Mouse (Mus musculus) midbrain, embryonic 15.5 days (tissue): ENCODE measurements around the gene Alg1. TPM values are rescaled to one million over a fixed set of nuclear protein-coding genes. Genes with fewer than 3 reads are reported as not detected.

Experiments
- ATAC-seq: fragments of 200-750 bp; cut with Nextera tagmentation; replicated peaks from 2 replicates; pipeline ENCODE4 v1.8.0; 2017; ENCODE audit warnings: moderate TSS enrichment
- H3K27ac ChIP-seq: fragments of 300-500 bp; sonication (generic); 2 replicates; pipeline ENCODE4 v1.5.1; 2015; ENCODE audit warnings: mild to moderate bottlenecking, inconsistent platforms
- H3K27me3 ChIP-seq: fragments of 300-500 bp; sonication (generic); replicated peaks from 2 replicates; pipeline ENCODE4 v1.6.1; 2015; ENCODE audit warnings: inconsistent platforms
- H3K36me3 ChIP-seq: fragments of 300-500 bp; sonication (generic); replicated peaks from 2 replicates; pipeline ENCODE4 v1.6.1; 2015; ENCODE audit warnings: inconsistent platforms
- H3K4me1 ChIP-seq: fragments of 300-500 bp; sonication (generic); 2 replicates; pipeline ENCODE4 v1.6.1; 2015; ENCODE audit warnings: inconsistent platforms
- H3K4me2 ChIP-seq: fragments of 300-500 bp; sonication (generic); 2 replicates; pipeline ENCODE4 v1.6.1; 2015; ENCODE audit warnings: inconsistent platforms, mild to moderate bottlenecking, moderate library complexity
- H3K4me3 ChIP-seq: fragments of 300-500 bp; sonication (generic); 2 replicates; pipeline ENCODE4 v1.5.1; 2015; ENCODE audit warnings: mild to moderate bottlenecking, inconsistent platforms
- H3K9ac ChIP-seq: fragments of 300-500 bp; sonication (generic); 2 replicates; pipeline ENCODE4 v1.6.1; 2015; ENCODE audit warnings: mild to moderate bottlenecking, inconsistent platforms
- H3K9me3 ChIP-seq: fragments of 300-500 bp; sonication (generic); 2 replicates; pipeline ENCODE4 v1.6.1; 2016; ENCODE audit warnings: inconsistent platforms
- WGBS: fragments of 180-500 bp; shearing (Covaris S2); methylation state at CpG from one replicate; pipeline ENCODE4 v1.1.7; 2015; ENCODE audit warnings: mixed read lengths; 5-methylcytosine and 5-hydroxymethylcytosine counted together
- polyA plus RNA-seq: library from polyadenylated mRNA; unstranded; fragments of >200 nt; fragmentation: Nextera tagmentation; extraction: Ambion mirVana; gene quantifications from 2 replicates; pipeline ENCODE4 v1.2.1, GENCODE M21; 2015

The Alg1 gene
- polyA plus RNA-seq = 44.5 and 44.8 TPM in 2 replicates

DNA sequence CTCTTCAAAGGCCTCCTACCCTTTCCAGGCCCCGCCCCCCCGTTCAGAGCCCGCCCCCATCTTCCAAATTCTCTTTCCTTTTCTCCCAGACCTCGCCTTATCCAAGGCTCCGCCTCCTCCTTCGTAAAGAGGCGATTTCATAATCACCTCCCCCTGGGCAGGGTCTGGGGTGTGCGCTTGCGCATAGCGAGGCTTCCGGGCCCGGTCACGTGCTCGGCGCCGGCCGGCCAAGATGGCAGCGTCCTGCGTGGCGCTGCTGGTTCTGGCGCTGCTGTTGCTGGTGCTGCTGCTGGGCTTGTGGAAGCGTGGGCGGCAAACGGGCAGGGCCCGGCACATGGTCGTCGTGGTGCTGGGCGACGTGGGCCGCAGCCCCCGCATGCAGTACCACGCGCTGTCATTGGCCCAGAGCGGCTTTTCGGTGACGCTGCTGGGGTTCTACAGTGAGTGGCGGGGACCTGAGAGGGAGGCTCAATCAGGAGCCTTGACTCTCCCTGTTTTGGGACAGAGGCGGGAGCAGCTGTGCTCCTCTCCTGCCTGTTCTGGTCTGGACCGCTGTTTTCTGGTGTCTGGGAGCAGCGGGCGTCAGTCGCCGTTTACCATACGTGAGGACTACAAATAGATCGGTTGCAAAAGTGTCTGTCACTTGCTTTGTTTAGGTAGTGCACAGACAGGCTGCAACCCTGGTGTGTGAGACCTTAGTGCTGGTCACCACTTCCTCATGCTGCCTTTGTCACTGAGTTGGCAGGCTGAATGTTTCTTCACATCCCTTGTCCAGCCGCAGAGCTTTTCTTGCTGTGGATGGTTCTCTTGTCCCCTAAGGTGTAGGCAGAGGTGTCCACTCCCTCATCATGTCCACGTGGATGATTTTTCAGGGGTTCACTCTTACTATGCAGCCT lies at the start of gene Alg1:
Gene Alg1, plus strand, starts transcription at position 204 of the 896 bp plus-strand sequence.
- peak within 1 kb of the TSS; percentile 67 for H3K4me3 ChIP-seq
- peaks cover 10% of the 10 kb centered on the region for H3K4me1 ChIP-seq
- H3K9ac ChIP-seq = peak within 1 kb of the TSS; percentile 68
- peak within 1 kb of the TSS; percentile 70 for H3K4me2 ChIP-seq
- no peaks in the 10 kb centered on the region for H3K9me3 ChIP-seq
- peak; percentile 97 for ATAC-seq
- H3K36me3 ChIP-seq = no peaks in the 10 kb centered on the region
- 3% methylated on average over 47 of the region's 47 CpGs for WGBS
- peak within 1 kb of the TSS; percentile 70 for H3K27ac ChIP-seq
- peaks cover 3% of the 10 kb centered on the region; the same call in 1 of the 2 replicates for H3K27me3 ChIP-seq

DNA sequence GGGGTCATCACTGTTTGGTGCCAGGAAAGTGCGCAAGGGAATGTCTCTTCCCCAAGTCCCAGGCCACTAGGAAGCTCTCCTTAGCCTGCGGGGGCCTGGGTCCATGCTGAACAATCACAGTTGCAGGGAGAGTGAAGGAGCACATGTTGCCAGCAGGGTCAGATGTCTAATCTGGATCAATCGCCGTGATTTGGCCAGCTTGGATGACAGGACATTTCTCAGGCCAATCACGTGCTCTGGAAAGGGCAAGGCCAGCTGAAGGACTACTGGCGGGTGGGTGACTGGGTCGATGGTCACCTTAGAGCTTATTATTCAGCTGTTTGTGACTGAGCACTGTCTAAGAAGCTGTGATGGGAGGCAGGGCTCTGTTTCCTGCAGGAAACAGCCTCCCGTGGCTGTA lies 49.3 kb upstream of the Alg1 start:
- H3K4me2 ChIP-seq = no peak overlapping the region
- H3K9me3 ChIP-seq = no peaks in the 10 kb centered on the region
- 70% methylated on average over 8 of the region's 8 CpGs for WGBS
- no peak overlapping the region for H3K9ac ChIP-seq
- no peaks in the 10 kb centered on the region for H3K4me1 ChIP-seq
- no peak overlapping the region for H3K27ac ChIP-seq
- H3K27me3 ChIP-seq = no peaks in the 10 kb centered on the region
- H3K36me3 ChIP-seq = no peaks in the 10 kb centered on the region
- no peak overlapping the region for H3K4me3 ChIP-seq
- no peak for ATAC-seq

DNA sequence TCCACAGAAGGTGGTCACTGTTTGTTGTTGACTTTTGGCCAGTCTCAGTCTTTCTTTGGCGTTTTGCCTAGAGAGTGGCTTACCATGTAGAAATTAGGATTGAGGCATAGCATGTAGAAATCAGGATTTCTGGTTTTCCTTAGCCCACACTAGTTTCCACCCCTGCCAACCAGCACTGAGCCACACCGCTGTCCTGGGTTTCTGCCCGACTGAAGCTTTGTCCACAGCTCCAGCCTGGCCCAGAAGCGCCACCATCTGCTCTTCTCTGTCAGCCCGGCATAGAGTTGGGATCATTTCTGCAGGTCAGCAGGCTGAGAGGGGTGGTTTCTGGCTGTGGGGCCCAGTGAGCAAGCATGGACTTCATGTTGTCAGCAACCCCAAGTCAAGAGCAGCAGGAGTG lies 48.5 kb upstream of the Alg1 start:
- 83% methylated on average over 5 of the region's 5 CpGs for WGBS
- Histone ChIP-seq H3K27me3 (no peaks in the 10 kb centered on the region), H3K36me3 (no peaks in the 10 kb centered on the region), H3K27ac (no peak overlapping the region), H3K9ac (no peak overlapping the region), H3K4me1 (no peaks in the 10 kb centered on the region), H3K4me3 (no peak overlapping the region), H3K4me2 (no peak overlapping the region), H3K9me3 (no peaks in the 10 kb centered on the region)
- ATAC-seq = no peak

DNA sequence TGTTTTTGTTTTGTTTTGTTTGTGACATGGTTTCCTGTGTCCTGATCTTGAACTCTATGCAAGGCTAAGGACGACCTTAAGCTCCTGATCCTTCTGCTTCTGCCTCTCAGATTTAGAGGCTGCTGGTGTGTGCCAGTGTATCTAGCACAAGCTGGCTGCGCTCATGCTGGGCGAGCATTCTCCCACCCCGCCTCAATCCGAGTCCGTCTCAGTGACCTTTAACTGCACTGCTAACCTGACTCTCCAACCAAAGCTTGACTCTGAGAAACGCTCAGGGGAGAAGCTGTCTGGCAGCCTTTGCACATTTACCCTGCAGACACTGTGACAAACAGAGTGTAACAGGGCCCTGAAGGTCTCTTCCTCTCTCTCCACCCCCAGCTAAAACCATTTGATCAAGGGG lies 47.7 kb upstream of the Alg1 start:
- H3K4me1 ChIP-seq = no peaks in the 10 kb centered on the region
- no peak overlapping the region for H3K9ac ChIP-seq
- no peak overlapping the region for H3K4me3 ChIP-seq
- ATAC-seq = no peak
- H3K4me2 ChIP-seq = no peak overlapping the region
- H3K9me3 ChIP-seq = no peaks in the 10 kb centered on the region
- WGBS = 68% methylated on average over 7 of the region's 7 CpGs
- no peaks in the 10 kb centered on the region for H3K27me3 ChIP-seq
- no peak overlapping the region for H3K27ac ChIP-seq
- no peaks in the 10 kb centered on the region for H3K36me3 ChIP-seq

DNA sequence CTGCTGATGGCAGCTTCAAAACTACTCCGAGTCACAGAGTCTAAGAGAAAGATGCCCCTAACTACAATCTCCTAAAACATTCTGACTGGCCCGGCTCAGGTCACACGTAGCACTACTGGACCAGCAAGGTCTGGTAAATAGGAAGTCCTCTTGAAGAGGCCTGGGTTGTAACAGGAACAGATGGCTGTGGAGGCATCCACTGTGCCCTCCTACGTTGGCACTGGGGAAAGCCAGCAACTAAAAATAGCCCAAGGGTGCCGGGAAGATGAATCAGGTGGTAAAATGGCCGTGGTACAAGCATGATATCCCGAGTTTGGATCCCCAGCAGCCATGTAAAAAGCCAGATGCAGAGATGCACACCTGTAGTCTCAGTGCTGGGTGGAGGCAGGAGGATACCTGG lies 47.2 kb upstream of the Alg1 start:
- no peaks in the 10 kb centered on the region for H3K27me3 ChIP-seq
- H3K4me2 ChIP-seq = no peak overlapping the region
- no peak overlapping the region for H3K27ac ChIP-seq
- no peaks in the 10 kb centered on the region for H3K4me1 ChIP-seq
- no peaks in the 10 kb centered on the region for H3K36me3 ChIP-seq
- H3K9me3 ChIP-seq = no peaks in the 10 kb centered on the region
- WGBS = 76% methylated on average over 7 of the region's 7 CpGs
- no peak overlapping the region for H3K4me3 ChIP-seq
- no peak overlapping the region for H3K9ac ChIP-seq
- no peak for ATAC-seq

DNA sequence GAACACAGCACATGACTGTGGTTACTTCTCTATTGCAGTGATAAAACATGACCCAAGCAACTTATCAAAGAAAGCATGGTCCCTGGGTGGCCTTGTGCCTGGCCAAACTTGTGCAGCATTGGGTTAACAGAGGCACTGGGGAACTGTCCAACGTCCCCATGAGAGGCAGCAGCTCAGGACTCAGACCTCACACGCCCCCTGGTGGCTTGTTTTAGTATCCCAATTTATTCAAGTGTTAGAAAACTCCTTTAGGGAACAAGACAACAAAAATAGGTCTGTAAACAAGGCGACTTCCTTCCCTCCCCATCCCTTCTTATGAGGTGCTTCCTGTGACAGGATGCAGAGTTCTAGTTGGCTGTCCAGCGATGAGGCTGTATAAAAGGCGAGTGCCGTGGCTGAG lies 38.3 kb upstream of the Alg1 start:
- WGBS = 34% methylated on average over 6 of the region's 6 CpGs
- Histone ChIP-seq H3K27me3 (no peaks in the 10 kb centered on the region), H3K4me3 (no peak overlapping the region), H3K4me1 (no peaks in the 10 kb centered on the region), H3K4me2 (no peak overlapping the region), H3K9ac (no peak overlapping the region), H3K36me3 (no peaks in the 10 kb centered on the region), H3K27ac (no peak overlapping the region), H3K9me3 (no peaks in the 10 kb centered on the region)
- ATAC-seq = no peak

DNA sequence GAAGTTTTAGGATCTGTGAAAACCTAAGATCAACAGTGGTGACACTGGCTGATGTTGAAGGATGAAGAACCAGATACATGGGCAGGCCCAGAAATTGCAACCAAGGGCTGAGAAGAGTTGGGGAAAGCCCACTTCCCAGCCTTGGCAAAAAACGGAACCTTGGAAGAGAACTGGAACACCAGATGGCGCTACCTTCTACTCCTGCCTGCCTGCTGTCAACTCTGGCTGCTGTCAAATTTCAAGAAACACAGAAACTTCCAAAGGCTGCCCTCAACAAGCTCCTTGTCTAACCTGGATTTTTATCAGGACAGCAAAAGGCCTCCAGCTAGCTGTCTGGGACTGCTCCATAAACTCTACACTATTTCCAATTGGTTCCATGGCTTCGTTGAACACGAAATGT lies 30.7 kb upstream of the Alg1 start:
- WGBS = 14% methylated on average over 4 of the region's 4 CpGs
- ATAC-seq = no peak
- Histone ChIP-seq H3K27me3 (0 out of 2 replicates have a peak, but pooled peaks cover 13% of the 10 kb centered on the region), H3K36me3 (no peaks in the 10 kb centered on the region), H3K4me2 (peak overlapping the region; percentile 95), H3K27ac (no peak overlapping the region), H3K9me3 (no peaks in the 10 kb centered on the region), H3K9ac (no peak overlapping the region), H3K4me3 (peak overlapping the region; percentile 83), H3K4me1 (peaks cover 10% of the 10 kb centered on the region)

DNA sequence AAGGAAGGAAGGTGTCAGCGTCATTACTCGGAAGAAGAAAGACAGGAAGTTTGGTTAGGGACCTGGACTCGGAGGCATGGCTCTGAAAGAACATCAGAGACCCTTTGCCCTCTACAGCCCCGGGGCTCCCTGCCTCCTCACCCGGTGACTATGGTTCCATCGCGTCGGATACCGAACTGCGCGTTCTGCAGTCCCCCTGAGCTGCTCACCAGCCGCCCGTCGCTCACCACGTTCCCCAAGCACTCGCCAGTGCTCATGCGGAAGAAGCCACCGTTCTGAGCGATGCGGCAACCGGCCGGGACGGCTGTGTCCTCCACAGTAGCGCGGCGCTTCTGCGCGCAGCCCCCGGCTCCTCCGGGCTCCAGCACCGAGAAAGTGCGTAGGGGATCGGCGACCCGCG lies 30.2 kb upstream of the Alg1 start:
- 0 out of 2 replicates have a peak, but pooled peaks cover 13% of the 10 kb centered on the region for H3K27me3 ChIP-seq
- peak overlapping the region; percentile 83 for H3K4me3 ChIP-seq
- H3K4me1 ChIP-seq = peaks cover 10% of the 10 kb centered on the region
- H3K36me3 ChIP-seq = no peaks in the 10 kb centered on the region
- H3K4me2 ChIP-seq = peak overlapping the region; percentile 95
- ATAC-seq = peak; percentile 68
- H3K9me3 ChIP-seq = no peaks in the 10 kb centered on the region
- no peak overlapping the region for H3K27ac ChIP-seq
- H3K9ac ChIP-seq = peak overlapping the region; percentile 62
- 2% methylated on average over 36 of the region's 36 CpGs for WGBS

DNA sequence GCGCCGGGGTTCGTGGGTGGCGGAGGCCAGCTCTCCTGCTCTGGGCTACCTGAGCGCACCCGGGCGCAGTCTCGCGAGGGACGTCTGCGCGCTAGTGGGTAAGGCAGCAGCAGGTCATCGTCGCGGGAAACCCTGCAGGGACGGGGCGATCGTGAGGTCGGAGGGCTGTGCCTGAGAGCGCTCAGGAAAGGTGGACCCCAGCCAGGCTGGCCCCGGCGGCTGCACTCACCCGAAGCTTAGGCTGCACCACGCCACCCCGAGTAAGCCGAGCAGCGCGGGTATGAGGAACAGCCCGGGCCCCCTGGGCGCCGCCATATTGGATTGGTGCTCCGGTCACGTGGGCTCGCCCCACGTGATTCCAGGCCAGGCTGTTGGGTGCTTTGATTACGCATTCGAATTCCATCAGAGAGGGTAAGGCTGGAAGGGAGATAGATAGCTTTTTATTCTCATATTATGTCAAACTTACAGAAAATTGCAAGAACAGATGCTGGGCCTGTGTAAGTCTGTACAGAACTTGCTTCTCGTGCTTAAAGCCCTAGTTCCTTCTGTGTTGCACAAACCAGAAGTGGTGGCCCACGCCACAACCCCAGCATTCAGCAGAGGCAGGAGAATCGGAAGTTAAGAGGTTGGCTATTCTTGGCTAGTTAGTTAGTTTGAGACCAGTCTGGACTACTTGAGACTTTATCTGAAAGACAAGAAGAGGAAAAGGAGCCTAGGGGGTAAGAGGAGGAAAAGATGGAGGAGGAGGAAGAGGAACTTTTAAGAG lies 29.6 kb upstream of the Alg1 start, which contains the start of gene Nagpa:
Gene Nagpa, minus strand, starts transcription at position 345 of the 766 bp plus-strand sequence.
- peak; percentile 93 for ATAC-seq
- peak within 1 kb of the TSS; percentile 95 for H3K4me2 ChIP-seq
- 4% methylated on average over 40 of the region's 40 CpGs for WGBS
- no peaks in the 10 kb centered on the region for H3K9me3 ChIP-seq
- 0 out of 2 replicates have a peak, but pooled peaks cover 13% of the 10 kb centered on the region for H3K27me3 ChIP-seq
- H3K36me3 ChIP-seq = no peaks in the 10 kb centered on the region
- H3K27ac ChIP-seq = peak within 1 kb of the TSS; percentile 45; the same call in 1 of the 2 replicates
- peak within 1 kb of the TSS; percentile 62 for H3K9ac ChIP-seq
- H3K4me1 ChIP-seq = peaks cover 10% of the 10 kb centered on the region
- peak within 1 kb of the TSS; percentile 83 for H3K4me3 ChIP-seq

DNA sequence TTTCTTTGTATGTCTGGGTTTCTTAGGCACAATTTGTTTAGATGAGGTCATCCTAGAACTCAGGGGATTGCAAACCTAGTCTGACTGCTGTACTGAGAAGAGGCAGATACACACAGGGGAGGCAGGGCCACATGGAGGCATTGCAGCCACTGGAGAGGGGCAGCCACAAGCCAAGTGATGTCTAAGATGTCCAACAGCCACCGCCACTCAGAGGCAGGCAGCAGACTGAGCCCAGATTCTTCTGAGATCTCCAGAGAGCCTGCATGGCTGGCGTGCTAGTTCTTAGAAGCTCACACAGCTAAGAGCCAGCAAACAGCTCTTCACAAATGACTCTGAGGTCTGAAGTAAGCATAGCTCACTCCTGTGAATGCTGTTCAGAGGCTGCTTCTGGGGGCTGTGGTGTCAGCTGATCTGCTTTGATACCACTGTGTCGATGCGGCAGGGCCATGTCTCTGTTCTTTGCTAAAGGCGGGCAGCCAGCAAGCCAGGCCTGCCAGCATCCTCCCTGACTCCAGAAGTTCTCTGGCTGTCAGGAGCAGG lies 27.9 kb upstream of the Alg1 start:
- no peak for ATAC-seq
- H3K9ac ChIP-seq = no peak overlapping the region
- H3K4me2 ChIP-seq = no peak overlapping the region
- peaks cover 10% of the 10 kb centered on the region for H3K4me1 ChIP-seq
- no peak overlapping the region for H3K27ac ChIP-seq
- 89% methylated on average over 5 of the region's 5 CpGs for WGBS
- H3K27me3 ChIP-seq = 0 out of 2 replicates have a peak, but pooled peaks cover 13% of the 10 kb centered on the region
- no peaks in the 10 kb centered on the region for H3K9me3 ChIP-seq
- no peaks in the 10 kb centered on the region for H3K36me3 ChIP-seq
- H3K4me3 ChIP-seq = no peak overlapping the region

DNA sequence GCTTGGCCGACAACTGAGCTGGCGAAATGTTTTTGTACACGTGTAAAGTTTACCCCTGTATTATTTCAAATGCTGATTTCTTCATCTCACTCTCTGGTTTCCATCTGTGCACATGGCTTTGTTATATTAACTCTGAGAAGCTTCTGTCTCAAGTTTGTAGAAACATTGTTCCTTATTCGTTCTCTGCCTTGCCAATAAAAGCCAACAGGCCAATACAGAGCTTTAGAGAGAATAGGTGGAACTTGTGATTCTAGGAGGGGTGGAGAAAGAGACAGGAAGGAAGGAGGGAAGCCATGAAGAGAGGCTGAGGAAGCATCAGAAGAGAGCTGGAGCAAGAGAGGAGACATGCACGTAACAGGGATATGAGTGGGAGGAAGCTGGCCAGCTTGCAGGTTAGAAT lies 27.4 kb upstream of the Alg1 start:
- 75% methylated on average over 5 of the region's 5 CpGs for WGBS
- no peak for ATAC-seq
- no peak overlapping the region for H3K4me3 ChIP-seq
- 0 out of 2 replicates have a peak, but pooled peaks cover 13% of the 10 kb centered on the region for H3K27me3 ChIP-seq
- peaks cover 10% of the 10 kb centered on the region for H3K4me1 ChIP-seq
- H3K4me2 ChIP-seq = no peak overlapping the region
- H3K27ac ChIP-seq = no peak overlapping the region
- no peaks in the 10 kb centered on the region for H3K9me3 ChIP-seq
- no peak overlapping the region for H3K9ac ChIP-seq
- no peaks in the 10 kb centered on the region for H3K36me3 ChIP-seq

DNA sequence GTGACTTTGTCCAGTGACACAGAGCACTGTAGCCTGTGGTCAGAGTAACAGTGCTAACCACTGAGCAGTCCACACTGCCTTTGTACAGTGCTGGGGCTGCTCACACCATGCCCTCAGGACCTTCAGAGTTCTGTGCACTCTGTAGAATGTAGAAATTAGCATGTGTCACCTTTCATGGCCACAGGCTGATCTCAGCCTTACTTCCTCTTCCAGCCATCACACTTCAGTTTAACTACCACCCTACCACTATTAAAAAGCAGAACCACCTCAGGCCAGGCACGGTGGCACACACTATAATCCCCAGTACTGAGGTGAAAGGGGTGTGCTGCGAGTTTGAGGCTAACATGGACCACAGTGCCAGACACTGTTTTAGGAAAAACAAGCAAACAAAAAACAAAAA lies 23.1 kb upstream of the Alg1 start:
- no peak overlapping the region for H3K27ac ChIP-seq
- H3K27me3 ChIP-seq = 0 out of 2 replicates have a peak, but pooled peaks cover 4% of the 10 kb centered on the region
- H3K4me1 ChIP-seq = no peaks in the 10 kb centered on the region
- no peaks in the 10 kb centered on the region for H3K36me3 ChIP-seq
- ATAC-seq = no peak
- no peak overlapping the region for H3K4me3 ChIP-seq
- no peak overlapping the region for H3K4me2 ChIP-seq
- WGBS = 70% methylated on average over 2 of the region's 2 CpGs
- no peaks in the 10 kb centered on the region for H3K9me3 ChIP-seq
- H3K9ac ChIP-seq = no peak overlapping the region
